Mouse (Mus musculus): ENCODE data around the gene Pik3r2. TPM values are rescaled to one million over a fixed set of nuclear protein-coding genes. Genes with fewer than 3 reads are reported as not detected.

The Pik3r2 gene
- polyA plus RNA-seq, 1 experiment: 86.8 TPM

DNA sequence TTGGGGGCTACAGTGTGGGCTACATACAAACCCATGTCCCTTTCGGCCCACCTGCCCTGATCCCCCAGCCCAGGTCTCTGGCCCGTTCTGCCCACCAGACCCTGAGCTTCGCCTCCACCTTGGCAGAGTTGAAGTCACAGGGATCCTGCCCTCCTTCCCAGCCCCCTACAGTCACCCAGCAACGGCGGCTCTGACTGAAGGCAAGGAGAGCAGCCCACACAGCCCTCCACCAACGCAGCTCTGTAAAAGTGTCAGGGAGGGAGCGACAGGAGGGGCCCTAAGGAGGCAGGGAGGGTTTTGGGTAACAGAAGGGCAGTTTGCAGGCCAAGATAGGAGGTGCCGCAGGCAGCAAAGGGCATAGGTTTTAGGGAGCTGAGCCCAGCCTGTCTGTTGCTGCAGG, 14.3 kb upstream of the Pik3r2 start:
- TF ChIP-seq GATA1 (IDR thresholded peaks at IDR 0.05; ENCODE audit: low read length): no peak

DNA sequence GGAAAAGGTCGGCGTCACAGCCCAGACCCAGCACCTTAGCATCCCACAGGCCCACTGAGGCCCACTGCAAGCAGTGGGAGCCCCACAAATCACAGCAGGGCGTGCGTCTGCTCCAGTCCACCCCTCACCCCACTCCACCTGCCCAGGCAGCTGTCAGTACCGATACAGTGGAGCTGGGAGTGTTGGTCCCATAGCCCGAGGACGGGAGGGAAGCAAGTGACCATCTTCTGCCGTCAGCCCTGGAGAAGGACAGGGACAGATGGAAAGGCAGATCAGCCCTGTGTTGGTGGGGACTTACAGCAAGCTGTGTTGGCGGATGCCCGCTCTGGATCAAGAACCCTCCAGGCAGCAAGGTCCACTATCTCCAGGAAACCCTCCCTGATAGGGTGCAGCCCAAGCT, 12.5 kb upstream of the Pik3r2 start:
- no peak for TF ChIP-seq GATA1 (IDR thresholded peaks at IDR 0.05; ENCODE audit: low read length)

DNA sequence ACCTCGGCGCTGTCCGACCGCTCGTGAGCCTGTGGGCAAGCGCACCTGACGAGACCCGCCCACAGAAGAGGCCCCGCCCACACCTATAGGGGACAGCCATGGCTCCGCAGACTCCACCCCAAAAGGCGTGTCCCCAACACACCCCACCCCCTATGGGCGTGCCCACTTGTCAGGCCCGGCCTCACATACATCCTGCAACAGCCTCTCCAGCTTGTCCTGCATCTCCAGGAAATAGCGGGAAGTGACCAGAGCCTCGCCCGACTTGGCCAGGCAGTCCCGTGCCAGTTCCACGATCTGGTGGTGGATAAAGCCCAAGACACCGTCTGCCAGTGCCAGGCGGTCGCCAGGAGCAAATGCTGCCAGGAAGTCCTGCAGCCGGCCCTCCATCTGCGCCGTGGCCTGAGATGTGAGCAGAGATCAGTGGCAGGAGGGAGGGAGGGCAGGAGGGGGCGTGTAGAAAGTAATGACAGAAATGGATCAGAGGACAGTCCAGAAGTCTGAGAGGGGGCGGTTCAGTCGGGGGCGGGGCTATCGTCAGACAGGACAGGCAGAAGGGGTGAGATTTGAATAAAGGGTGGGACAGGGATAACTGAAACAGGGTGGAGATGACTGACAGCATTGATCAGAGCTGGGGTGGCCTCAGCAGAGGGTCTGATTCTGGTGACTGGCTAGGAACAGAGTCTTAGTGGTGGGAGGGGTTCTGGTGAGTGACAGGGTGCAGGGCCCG, 11.6 kb upstream of the Pik3r2 start:
- TF ChIP-seq GATA1 (IDR thresholded peaks at IDR 0.05; ENCODE audit: low read length): no peak

DNA sequence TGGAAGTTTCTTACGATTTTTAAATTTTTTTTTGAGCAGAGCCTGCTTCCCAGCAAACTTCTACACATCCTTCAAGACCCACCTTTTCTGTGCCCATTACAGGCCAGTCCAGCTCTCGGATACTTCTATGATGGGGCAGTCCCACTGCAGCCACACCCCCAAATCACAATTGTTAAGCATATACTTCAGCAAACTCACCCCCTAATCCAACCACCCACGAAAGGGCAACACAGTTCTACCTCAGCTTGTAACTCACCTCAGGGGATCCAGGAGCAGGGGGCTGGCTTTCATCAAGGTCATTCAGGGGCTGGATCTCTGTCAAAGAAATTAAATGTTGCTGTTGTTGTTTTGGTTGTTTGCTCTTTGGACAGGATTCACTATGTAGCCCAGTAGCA, 10.5 kb upstream of the Pik3r2 start:
- TF ChIP-seq GATA1 (IDR thresholded peaks at IDR 0.05; ENCODE audit: low read length): no peak

DNA sequence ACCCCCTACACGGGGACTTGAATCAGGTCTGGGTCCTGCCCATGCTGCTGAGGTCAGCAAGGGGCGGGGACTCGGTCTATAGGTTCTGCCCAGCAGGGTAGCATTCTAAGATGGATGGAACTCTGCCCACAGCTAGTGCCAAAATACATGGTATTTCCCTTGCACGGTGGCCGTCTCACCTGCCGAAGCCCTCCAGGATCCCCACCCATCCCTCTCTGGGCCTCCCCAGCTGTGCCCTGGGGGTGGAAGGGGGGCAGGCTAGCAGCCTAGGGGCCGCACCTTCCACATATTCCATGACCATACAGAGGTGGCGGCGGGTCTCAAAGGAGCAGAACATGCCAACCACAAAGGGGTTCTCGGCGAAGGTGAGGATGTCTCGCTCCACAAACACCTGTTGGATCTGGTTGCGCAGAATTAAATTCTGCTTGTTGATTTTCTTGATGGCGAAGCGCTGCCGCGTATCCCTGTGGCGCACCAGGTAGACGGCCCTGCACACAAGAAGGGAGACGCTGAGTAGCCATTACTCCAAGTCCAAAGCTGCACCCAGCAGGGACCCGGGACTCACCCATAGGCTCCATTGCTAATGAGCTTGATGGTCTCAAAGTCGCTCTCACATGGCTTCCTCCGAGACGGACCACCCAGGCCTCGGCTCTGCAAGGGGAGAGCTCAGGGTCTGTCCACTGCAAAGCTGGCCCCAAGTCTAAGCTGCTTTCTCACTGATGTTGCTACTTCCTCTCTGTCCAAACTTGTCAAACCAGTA, 10.0 kb upstream of the Pik3r2 start:
- TF ChIP-seq GATA1 (IDR thresholded peaks at IDR 0.05; ENCODE audit: low read length): no peak

DNA sequence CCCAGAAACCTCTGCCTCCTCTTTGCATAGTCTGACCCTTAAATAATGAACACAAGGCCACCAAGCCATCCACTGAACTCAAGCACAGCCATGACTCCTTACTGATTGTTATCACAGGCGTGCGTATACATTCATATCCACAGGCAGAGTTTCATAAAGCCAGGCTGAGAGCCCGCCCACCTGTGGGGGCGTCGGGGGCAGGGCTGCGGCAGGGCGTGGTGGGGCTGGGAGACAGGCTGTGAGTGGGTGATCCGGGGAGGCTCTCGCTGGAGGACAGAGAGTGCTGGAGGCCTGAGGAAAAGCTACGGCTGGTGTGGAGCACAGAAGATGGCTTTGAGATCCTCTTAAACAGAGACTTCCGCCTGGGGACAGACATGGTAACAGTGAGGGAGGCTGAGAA, 3.6 kb upstream of the Pik3r2 start:
- no peak for TF ChIP-seq GATA1 (IDR thresholded peaks at IDR 0.05; ENCODE audit: low read length)

DNA sequence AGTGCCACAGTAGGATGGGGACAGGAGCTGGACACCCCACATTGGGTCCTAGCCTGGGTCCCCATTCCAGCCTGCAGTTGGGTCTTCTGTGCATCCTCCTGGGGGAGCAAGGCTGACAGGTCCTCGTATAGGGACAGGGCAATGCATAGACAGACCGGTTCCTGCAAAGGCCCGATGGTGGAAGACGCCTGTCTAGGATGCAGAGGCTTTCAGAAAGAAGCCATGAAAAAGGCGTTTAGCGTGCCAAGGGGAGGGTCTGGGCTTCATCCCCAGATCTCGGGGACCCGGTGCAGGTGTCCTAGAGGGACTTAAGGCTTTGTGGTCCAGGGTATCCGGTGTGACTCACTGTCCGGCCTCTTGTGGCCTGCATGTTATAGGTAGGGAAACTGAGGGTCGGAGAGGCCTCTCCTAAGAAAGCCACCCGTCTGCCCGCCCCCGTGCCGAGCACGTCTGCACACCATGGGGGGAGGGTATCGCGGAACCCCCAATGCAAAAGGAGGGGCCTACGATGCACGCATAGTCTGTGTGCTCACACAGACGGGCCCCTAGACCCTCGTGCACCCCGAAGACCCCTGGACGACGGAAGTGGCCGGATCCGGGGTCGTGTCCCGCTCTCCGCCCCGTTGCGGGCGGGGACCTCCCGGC, 540 bp downstream of the Pik3r2 start:
- no peak for TF ChIP-seq GATA1 (IDR thresholded peaks at IDR 0.05; ENCODE audit: low read length)

DNA sequence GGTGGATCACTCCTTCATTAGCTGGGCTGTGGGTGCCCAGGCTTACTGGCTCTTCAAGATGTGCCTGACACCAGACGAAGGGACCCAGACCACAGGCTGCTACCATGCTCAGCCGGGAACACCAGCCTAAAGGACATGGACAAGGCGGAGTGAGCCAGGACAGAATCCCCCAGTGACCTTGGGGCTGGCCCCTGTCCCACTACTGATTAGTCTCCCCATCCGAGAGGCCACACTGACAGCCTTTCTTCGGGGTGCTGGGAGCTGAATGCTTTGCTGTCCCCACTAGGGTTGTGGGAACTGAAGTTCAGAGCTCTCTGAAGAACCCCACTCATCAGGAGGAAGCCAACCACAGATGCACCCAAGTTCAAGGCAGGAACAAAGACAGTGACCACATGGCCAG, 1.3 kb downstream of the Pik3r2 start:
- TF ChIP-seq GATA1 (IDR thresholded peaks at IDR 0.05; ENCODE audit: low read length): no peak

DNA sequence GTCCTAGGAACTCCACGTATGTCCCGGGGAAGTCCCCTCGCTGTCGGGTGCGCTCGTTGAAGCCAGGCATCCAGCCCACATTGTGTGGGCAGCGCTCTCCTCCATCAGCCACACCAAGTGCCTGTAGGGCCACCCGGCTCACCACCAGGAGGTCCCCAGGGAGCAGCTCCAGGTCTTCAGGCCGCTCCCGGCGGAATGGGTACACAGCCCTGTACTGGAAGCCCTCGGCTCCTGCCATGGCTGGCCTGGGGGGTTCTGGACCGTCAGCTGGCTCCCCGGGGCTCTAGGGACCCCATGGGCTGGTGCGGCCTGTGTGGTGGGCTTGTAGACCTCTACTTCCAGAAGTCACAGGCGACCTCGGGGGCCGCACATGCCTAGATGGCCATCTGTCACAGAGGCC, 1.8 kb downstream of the Pik3r2 start:
- no peak for TF ChIP-seq GATA1 (IDR thresholded peaks at IDR 0.05; ENCODE audit: low read length)

DNA sequence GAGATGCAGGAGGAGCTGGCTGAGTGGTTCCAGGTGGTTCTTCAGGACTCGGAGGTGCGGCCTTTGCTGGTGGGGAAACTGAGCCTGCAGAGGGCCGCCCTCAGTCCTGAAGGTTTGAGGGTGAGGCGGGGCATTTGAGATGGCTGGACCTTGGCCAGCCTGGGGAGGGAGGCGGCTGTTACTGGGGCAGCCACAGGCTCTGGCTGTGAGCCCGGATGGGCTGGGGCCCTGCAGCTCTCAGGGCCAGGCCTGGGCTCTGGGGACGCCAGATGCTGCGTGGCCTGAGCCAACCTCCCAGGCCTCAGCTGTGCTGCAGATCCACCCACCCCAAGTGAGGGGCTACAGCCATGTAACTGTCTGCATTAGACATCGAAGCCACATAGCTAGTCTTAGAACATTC, 2.7 kb downstream of the Pik3r2 start:
- no peak for TF ChIP-seq GATA1 (IDR thresholded peaks at IDR 0.05; ENCODE audit: low read length)

DNA sequence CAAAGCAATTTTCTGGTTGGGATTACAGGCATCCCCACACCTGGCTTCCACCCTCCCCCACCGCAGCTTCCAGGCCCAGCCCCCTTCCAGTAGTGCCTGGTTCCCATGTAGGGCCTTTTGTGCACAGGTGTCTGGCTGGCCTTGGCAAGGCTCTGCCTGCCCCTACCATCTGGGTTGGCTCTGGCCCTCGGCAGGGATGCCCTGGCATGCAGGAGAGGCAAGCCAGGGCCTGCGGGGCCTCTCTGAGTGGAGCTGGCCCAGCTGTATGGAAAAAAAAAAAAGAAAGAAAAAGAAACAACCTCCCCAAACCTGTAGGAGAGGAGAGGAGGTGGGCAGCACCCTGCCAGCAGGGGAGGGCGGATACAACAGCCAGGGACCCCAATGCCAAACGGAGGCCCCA, 3.1 kb downstream of the Pik3r2 start:
- no peak for TF ChIP-seq GATA1 (IDR thresholded peaks at IDR 0.05; ENCODE audit: low read length)

DNA sequence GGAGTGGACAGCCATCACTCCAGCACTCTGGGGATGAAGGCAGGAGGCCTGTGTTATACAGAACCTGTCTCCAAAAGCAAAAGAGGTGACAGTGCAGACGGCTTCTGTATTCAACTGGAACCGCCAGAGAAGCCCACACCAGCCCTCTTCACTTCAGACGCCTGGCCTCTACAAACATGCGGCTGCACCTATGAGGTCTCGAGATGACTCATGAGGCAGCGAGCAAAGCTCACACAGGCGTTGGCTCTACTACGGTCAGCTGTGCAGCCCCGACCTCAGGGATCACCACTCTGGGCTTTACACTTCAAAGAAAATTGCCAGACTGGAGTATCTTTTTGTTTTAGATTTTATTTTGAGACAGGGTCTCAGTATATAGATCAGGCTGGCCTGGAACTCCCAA, 3.6 kb downstream of the Pik3r2 start:
- TF ChIP-seq GATA1 (IDR thresholded peaks at IDR 0.05; ENCODE audit: low read length): no peak

DNA sequence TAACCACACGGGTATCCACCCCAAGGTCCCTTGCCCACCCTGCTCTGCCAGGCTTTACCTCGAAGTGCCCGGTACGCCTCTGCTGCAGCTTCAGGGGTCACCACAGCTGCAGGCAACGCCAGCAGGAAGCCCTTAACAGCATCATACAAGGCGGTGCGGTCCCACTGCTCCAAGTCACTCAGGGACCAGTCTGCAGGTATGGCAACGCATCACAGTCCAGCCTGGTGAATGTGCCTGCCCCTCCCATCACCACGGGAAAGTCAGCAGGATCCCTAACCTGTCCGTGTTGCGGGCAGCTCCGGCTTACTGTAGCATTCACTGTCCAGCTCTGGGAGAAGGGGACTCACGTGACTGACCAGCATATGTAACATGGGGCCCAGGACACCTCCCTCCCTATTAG, 4.4 kb downstream of the Pik3r2 start:
- no peak for TF ChIP-seq GATA1 (IDR thresholded peaks at IDR 0.05; ENCODE audit: low read length)

DNA sequence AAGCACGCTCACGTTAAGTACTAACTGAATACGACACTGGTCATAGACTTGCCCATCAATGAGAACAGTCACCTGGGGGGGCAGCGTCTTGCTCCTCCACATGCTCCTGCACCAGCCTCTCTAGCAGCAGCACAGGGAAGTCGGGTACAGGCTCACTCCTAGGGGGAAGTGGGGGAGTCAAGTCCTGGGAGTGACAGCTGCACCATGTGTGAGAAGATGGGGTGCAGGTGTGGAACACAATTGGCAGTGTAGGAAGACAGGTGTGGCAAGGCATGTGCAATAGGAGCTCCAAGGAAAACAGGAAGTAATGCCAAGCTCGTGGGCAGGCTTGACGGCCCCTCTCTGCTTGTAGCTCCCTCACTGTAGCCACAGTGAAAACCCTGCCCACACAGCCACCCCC, 5.3 kb downstream of the Pik3r2 start:
- TF ChIP-seq GATA1 (IDR thresholded peaks at IDR 0.05; ENCODE audit: low read length): no peak

DNA sequence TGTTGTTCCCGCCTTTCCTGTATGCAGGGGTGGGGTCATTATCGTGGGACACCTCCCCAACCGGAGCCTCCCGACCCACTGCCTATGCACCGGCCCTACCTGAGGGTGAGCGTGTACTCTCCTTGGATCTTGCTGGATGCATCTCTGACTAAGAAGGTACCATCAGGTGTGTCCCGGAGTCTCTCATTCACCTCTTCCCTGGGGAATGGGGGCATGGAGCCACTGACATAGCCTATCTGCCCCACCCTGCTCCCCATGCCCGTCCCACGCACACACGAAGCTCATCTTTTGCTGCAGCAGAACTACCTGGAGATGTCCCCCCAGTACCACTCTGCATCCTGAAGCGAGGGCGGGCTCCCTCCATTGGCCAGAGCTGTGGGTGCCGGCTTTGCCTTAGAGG, 5.8 kb downstream of the Pik3r2 start:
- no peak for TF ChIP-seq GATA1 (IDR thresholded peaks at IDR 0.05; ENCODE audit: low read length)

DNA sequence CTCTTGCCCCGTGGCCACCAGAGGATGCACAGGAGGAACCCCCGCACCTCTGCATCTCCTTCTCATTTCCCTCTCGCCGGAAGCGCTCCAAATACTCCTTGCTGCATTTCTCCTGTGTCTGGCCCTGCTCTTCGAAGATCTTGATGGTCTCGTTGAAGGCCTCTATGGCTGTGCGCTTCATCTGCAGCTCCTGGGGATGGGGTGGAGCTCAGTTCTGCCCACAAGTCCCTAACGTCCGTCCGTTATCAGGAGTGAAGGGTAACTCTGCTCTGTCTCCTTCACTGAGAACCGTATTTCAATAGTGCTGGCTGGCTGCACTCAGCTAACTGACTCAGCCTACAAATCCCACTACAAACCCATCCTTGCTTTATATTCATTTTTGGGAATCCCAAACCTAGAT, 6.7 kb downstream of the Pik3r2 start:
- no peak for TF ChIP-seq GATA1 (IDR thresholded peaks at IDR 0.05; ENCODE audit: low read length)

DNA sequence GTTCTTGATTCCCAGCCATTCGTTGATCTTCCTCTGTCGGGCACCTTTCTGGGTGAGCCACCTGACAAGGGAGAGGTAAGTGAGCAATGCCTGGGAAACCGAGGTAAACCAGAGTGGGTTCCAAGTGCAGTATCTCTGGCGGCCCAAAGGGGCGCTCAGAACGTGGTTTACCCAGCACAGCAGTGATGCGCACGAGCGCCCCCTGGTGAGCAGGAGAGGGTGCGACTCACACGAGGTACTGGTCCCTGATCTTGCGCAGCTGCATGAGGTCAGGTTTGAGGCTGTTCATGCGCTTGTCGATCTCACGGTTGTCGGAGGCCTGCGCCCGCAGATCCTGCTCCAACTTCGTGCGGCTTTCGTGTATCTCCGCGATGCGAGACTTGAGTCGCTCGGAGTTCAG, 7.2 kb downstream of the Pik3r2 start:
- TF ChIP-seq GATA1 (IDR thresholded peaks at IDR 0.05; ENCODE audit: low read length): no peak

Measured in G1E-ER4 (cell line).